8 mouse cellular contexts compared by ENCODE assay signal in the genomic region with DNA sequence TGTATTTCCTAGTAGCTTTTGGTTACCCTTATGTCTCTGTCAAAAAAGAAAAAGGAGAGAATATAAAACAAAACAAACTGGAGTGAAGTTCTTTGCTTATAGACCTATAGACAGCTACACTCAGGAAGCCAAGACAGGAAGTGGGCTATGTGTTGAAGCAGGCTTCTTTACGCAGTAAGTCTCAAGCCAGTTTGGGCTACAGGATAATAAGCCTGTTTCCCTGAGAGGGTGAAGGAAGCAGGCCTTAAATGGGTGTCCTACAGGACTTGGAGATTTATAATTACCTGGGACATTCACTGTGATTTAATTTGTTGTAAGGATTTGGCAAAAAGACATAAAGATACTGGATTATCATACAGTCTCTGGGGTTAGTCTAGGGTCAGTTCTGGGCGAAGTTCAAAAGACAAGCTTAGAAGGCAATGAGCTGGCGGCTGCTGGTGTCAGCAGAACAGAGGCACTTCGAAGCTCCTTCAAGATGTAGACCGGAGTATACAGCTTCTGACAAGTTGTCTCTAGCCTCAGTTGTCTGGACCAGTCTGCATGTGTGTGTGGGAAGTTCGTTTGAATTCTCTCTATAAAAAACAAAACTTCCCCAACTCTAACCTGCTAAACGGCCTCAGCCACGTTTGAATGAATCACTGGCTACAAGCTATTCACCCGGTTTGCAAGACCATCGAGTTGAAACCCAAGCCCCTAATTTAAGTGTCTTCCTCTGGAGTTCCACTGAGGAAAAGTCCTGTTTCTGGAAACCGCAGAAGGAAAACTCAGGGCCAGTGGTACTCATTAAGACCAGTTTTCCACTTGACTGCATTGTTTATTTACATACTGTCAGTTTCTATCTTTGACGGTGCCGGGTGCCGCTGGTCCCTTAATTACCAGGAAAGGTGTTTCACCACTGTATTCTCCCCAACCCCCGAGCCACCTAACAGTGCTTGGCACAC. TPM values are rescaled to one million over a fixed set of nuclear protein-coding genes. Genes with fewer than 3 reads are reported as not detected.
DNase-seq lines count a peak whose midpoint lies in the region; ATAC-seq and TF ChIP-seq lines count a peak whose summit lies in the region.

No protein-coding gene starts in this region.

- no peak for TF ChIP-seq CTCF in thymus, adult 2 months (IDR thresholded peaks at IDR 0.05; ENCODE audit: borderline replicate concordance, control insufficient read depth, extremely low read depth, insufficient read depth, low read length, poor library complexity)

- H3K4me2 ChIP-seq in forebrain, embryonic 14.5 days (ENCODE audit: low read length) = peak overlapping the region; percentile 85
- peak overlapping the region; percentile 87 for H3K4me2 ChIP-seq in neural tube, embryonic 14.5 days (ENCODE audit: low read depth, low read length)

- no peaks in the 10 kb centered on the region for H3K36me3 ChIP-seq in thymus, adult 2 months (ENCODE audit: control insufficient read depth, insufficient read depth, low read length)
- H3K36me3 ChIP-seq in forebrain, embryonic 14.5 days (ENCODE audit: control insufficient read depth, insufficient read depth, low read length) = no peaks in the 10 kb centered on the region; the same call in 1 of the 2 replicates
- H3K36me3 ChIP-seq in limb, embryonic 10.5 days = no peaks in the 10 kb centered on the region
- H3K36me3 ChIP-seq in neural tube, embryonic 14.5 days (ENCODE audit: control insufficient read depth, insufficient read depth, low read length) = no peaks in the 10 kb centered on the region

- WGBS in thymus, adult 2 months = 10% methylated on average over 15 of the region's 15 CpGs
- WGBS in forebrain, embryonic 14.5 days = 29% methylated on average over 15 of the region's 15 CpGs
- WGBS in limb, embryonic 10.5 days = 30% methylated on average over 15 of the region's 15 CpGs
- WGBS in neural tube, embryonic 14.5 days = 35% methylated on average over 15 of the region's 15 CpGs

- H3K4me1 ChIP-seq in thymus, adult 2 months (replicated peaks; ENCODE audit: control insufficient read depth, insufficient read depth, low read length) = peaks cover 27% of the 10 kb centered on the region
- peaks cover 7% of the 10 kb centered on the region for H3K4me1 ChIP-seq in forebrain, embryonic 14.5 days (ENCODE audit: control insufficient read depth, insufficient read depth, low read length)
- peaks cover 31% of the 10 kb centered on the region for H3K4me1 ChIP-seq in limb, embryonic 10.5 days
- 0 out of 2 replicates have a peak, but pooled peaks cover 10% of the 10 kb centered on the region for H3K4me1 ChIP-seq in neural tube, embryonic 14.5 days (ENCODE audit: control insufficient read depth, insufficient read depth, low read length)

- intact Hi-C loops in gastrocnemius, postnatal 36 days (cut with DNase I) = no loop called here

- peak; percentile 42 for DNase-seq in thymus, adult 2 months
- no peak for DNase-seq in thymus, adult 18-20 months
- peak; percentile 28 for DNase-seq in forebrain, embryonic 14.5 days (ENCODE audit: low spot score)
- no peak for DNase-seq in limb, embryonic 10.5 days (ENCODE audit: low spot score)
- DNase-seq in right cerebral cortex, postnatal 4 days = no peak
- no peak for DNase-seq in left cerebral cortex, adult 11 months (ENCODE audit: low spot score)
- no peak for DNase-seq in gastrocnemius, postnatal 36 days

- ATAC-seq in forebrain, embryonic 14.5 days = no peak
- ATAC-seq in neural tube, embryonic 14.5 days (ENCODE audit: low read depth) = no peak

- peak overlapping the region; percentile 92 for H3K27ac ChIP-seq in thymus, adult 2 months (ENCODE audit: control insufficient read depth, insufficient read depth, low read length)
- no peak overlapping the region for H3K27ac ChIP-seq in forebrain, embryonic 14.5 days (ENCODE audit: low read depth, low read length)
- H3K27ac ChIP-seq in limb, embryonic 10.5 days = no peak overlapping the region
- H3K27ac ChIP-seq in neural tube, embryonic 14.5 days (ENCODE audit: low read depth, low read length) = no peak overlapping the region

- H3K4me3 ChIP-seq in thymus, adult 2 months (ENCODE audit: control insufficient read depth, insufficient read depth, low read length) = no peak overlapping the region
- H3K4me3 ChIP-seq in forebrain, embryonic 14.5 days (ENCODE audit: low read depth, low read length) = peak overlapping the region; percentile 78
- H3K4me3 ChIP-seq in limb, embryonic 10.5 days = peak overlapping the region; percentile 79
- peak overlapping the region; percentile 86 for H3K4me3 ChIP-seq in neural tube, embryonic 14.5 days (ENCODE audit: low read depth, low read length)

- no peaks in the 10 kb centered on the region for H3K9me3 ChIP-seq in forebrain, embryonic 14.5 days (replicated peaks; ENCODE audit: control insufficient read depth, low read length)
- no peaks in the 10 kb centered on the region for H3K9me3 ChIP-seq in limb, embryonic 10.5 days (replicated peaks)
- H3K9me3 ChIP-seq in neural tube, embryonic 14.5 days (ENCODE audit: control insufficient read depth, low read length) = no peaks in the 10 kb centered on the region

- H3K9ac ChIP-seq in forebrain, embryonic 14.5 days (ENCODE audit: low read length) = no peak overlapping the region
- no peak overlapping the region for H3K9ac ChIP-seq in neural tube, embryonic 14.5 days (replicated peaks; ENCODE audit: low read depth, low read length)

- H3K27me3 ChIP-seq in thymus, adult 2 months (ENCODE audit: control insufficient read depth, insufficient read depth, low read length) = no peaks in the 10 kb centered on the region
- H3K27me3 ChIP-seq in forebrain, embryonic 14.5 days (replicated peaks; ENCODE audit: control insufficient read depth, insufficient read depth, low read length) = no peaks in the 10 kb centered on the region
- H3K27me3 ChIP-seq in limb, embryonic 10.5 days (ENCODE audit: low read depth, poor library complexity, severe bottlenecking) = peaks cover 28% of the 10 kb centered on the region
- H3K27me3 ChIP-seq in neural tube, embryonic 14.5 days (ENCODE audit: control insufficient read depth, insufficient read depth, low read length) = no peaks in the 10 kb centered on the region

- TF ChIP-seq POLR2A in thymus, adult 2 months (IDR thresholded peaks at IDR 0.05; ENCODE audit: control insufficient read depth, extremely low read depth, insufficient read depth, low read length, poor library complexity) = no peak

RNA-seq across cellular contexts. Expression of a gene that starts 2.0 kb away (rescaled TPM):
- 3.9 and 4.0 TPM in 2 replicates for polyA plus RNA-seq in thymus, adult 2 months (2012; rRNA removed)
- polyA plus RNA-seq in forebrain, embryonic 14.5 days (2014; fragmentation: Nextera tagmentation; extraction: Ambion mirVana) = 5.1 and 6.2 TPM in 2 replicates
- polyA plus RNA-seq in limb, embryonic 10.5 days (2016; fragmentation: Nextera tagmentation; extraction: Ambion mirVana) = 1.5 and 1.7 TPM in 2 replicates
- 2.9 and 3.5 TPM in 2 replicates for polyA plus RNA-seq in neural tube, embryonic 14.5 days (2014; fragmentation: Nextera tagmentation; extraction: Ambion mirVana)
- total RNA-seq in gastrocnemius, postnatal 36 days (2021) = 1 to 10 TPM in 1 of 2 experiments, under 1 TPM in 1; 0.86 to 1.7 TPM

RNA-seq across cellular contexts. Expression of a gene that starts 2.2 kb away (rescaled TPM):
- 9.0 and 11.2 TPM in 2 replicates for polyA plus RNA-seq in thymus, adult 2 months (2012; rRNA removed)
- 2.8 and 4.4 TPM in 2 replicates for polyA plus RNA-seq in forebrain, embryonic 14.5 days (2014; fragmentation: Nextera tagmentation; extraction: Ambion mirVana)
- 4.7 and 5.1 TPM in 2 replicates for polyA plus RNA-seq in limb, embryonic 10.5 days (2016; fragmentation: Nextera tagmentation; extraction: Ambion mirVana)
- 3.3 and 4.5 TPM in 2 replicates for polyA plus RNA-seq in neural tube, embryonic 14.5 days (2014; fragmentation: Nextera tagmentation; extraction: Ambion mirVana)
- total RNA-seq in gastrocnemius, postnatal 36 days (2021) = 1 to 10 TPM; 4.8 to 9.4 TPM

RNA-seq across cellular contexts. Expression of a gene that starts 45.4 kb away (rescaled TPM):
- polyA plus RNA-seq in thymus, adult 2 months (2012; rRNA removed) = 55.9 and 75.3 TPM in 2 replicates
- 78.0 and 79.6 TPM in 2 replicates for polyA plus RNA-seq in forebrain, embryonic 14.5 days (2014; fragmentation: Nextera tagmentation; extraction: Ambion mirVana)
- 43.1 and 46.2 TPM in 2 replicates for polyA plus RNA-seq in limb, embryonic 10.5 days (2016; fragmentation: Nextera tagmentation; extraction: Ambion mirVana)
- polyA plus RNA-seq in neural tube, embryonic 14.5 days (2014; fragmentation: Nextera tagmentation; extraction: Ambion mirVana) = 59.1 and 59.8 TPM in 2 replicates
- 10 to 100 TPM; 60.1 to 63.4 TPM for total RNA-seq in gastrocnemius, postnatal 36 days (2021)

RNA-seq across cellular contexts. Expression of a gene that starts 57.5 kb away (rescaled TPM):
- polyA plus RNA-seq in thymus, adult 2 months (2012; rRNA removed) = not detected in 2 replicates
- not detected in 2 replicates for polyA plus RNA-seq in forebrain, embryonic 14.5 days (2014; fragmentation: Nextera tagmentation; extraction: Ambion mirVana)
- polyA plus RNA-seq in limb, embryonic 10.5 days (2016; fragmentation: Nextera tagmentation; extraction: Ambion mirVana) = not detected in 2 replicates
- polyA plus RNA-seq in neural tube, embryonic 14.5 days (2014; fragmentation: Nextera tagmentation; extraction: Ambion mirVana) = not detected in 2 replicates
- total RNA-seq in gastrocnemius, postnatal 36 days (2021) = not detected

Comparison
In these comparisons a context has a peak if more than half of its experiments do, and no peak if none do; other contexts are left out.
1. DNase-seq: peak in thymus, adult 2 months (single experiment) and forebrain, embryonic 14.5 days (single experiment); none in thymus, adult 18-20 months (0 of 2), limb, embryonic 10.5 days (single experiment), right cerebral cortex, postnatal 4 days (single experiment), left cerebral cortex, adult 11 months (single experiment) and gastrocnemius, postnatal 36 days (0 of 2).